Mouse (Mus musculus) neural tube, embryonic 13.5 days (tissue): Measurements from ENCODE around the gene Fam205a3. TPM values are rescaled to one million over a fixed set of nuclear protein-coding genes. Genes with fewer than 3 reads are reported as not detected.
"Not testable (repeated sequence)": the region's sequence is repeated elsewhere in the genome, so short reads cannot be mapped to it uniquely, and the experiment has no call there.

ENCODE experiments used
- ATAC-seq: fragments of 200-750 bp; cut with Nextera tagmentation; 2 replicates; pipeline ENCODE4 v1.8.0; 2017; ENCODE audit warnings: low read depth, mild to moderate bottlenecking, moderate TSS enrichment, moderate library complexity
- H3K27ac ChIP-seq: fragments of 300-500 bp; sonication (generic); replicated peaks from 2 replicates; pipeline ENCODE4 v1.5.1; 2015; ENCODE audit warnings: moderate library complexity, mild to moderate bottlenecking, inconsistent platforms
- H3K27me3 ChIP-seq: fragments of 300-500 bp; sonication (generic); 2 replicates; pipeline ENCODE4 v1.6.1; 2015; ENCODE audit warnings: mild to moderate bottlenecking, inconsistent platforms
- H3K36me3 ChIP-seq: fragments of 300-500 bp; sonication (generic); 2 replicates; pipeline ENCODE4 v1.6.1; 2015; ENCODE audit warnings: mild to moderate bottlenecking, inconsistent platforms
- H3K4me1 ChIP-seq: fragments of 300-500 bp; sonication (generic); replicated peaks from 2 replicates; pipeline ENCODE4 v1.6.1; 2015; ENCODE audit warnings: inconsistent platforms
- H3K4me2 ChIP-seq: fragments of 300-500 bp; sonication (generic); 2 replicates; pipeline ENCODE4 v1.6.1; 2015; ENCODE audit warnings: inconsistent platforms, mild to moderate bottlenecking, moderate library complexity
- H3K4me3 ChIP-seq: fragments of 300-500 bp; sonication (generic); 2 replicates; pipeline ENCODE4 v1.5.1; 2015; ENCODE audit warnings: mild to moderate bottlenecking, inconsistent platforms
- H3K9ac ChIP-seq: fragments of 300-500 bp; sonication (generic); 2 replicates; pipeline ENCODE4 v1.6.1; 2015; ENCODE audit warnings: moderate library complexity, mild to moderate bottlenecking, inconsistent platforms
- H3K9me3 ChIP-seq: fragments of 300-500 bp; sonication (generic); 2 replicates; pipeline ENCODE4 v1.6.1; 2016; ENCODE audit warnings: inconsistent platforms
- WGBS: fragments of 180-500 bp; shearing (Covaris S2); methylation state at CpG from one replicate; pipeline ENCODE4 v1.1.7; 2015; 5-methylcytosine and 5-hydroxymethylcytosine counted together
- polyA plus RNA-seq: library from polyadenylated mRNA; unstranded; fragments of >200 nt; fragmentation: Nextera tagmentation; extraction: Ambion mirVana; gene quantifications from 2 replicates; pipeline ENCODE4 v1.2.1, GENCODE M21; 2015

The Fam205a3 gene
- not detected in 2 replicates for polyA plus RNA-seq

- H3K27ac ChIP-seq, H3K9ac ChIP-seq, H3K36me3 ChIP-seq, H3K27me3 ChIP-seq, H3K9me3 ChIP-seq, ATAC-seq, H3K4me2 ChIP-seq, H3K4me1 ChIP-seq, H3K4me3 ChIP-seq: not testable (repeated sequence)
- WGBS = no CpG with 5 or more reads among the region's 1 CpGs
These were observed at the start of gene Fam205a3 for GRCm38 (mm10) chr4:42318034-42318433. Gene Fam205a3, plus strand, starts transcription at chr4:42318334.

GRCm38 (mm10) chr4:42293967-42294366, 24.2 kb upstream of the Fam205a3 start, which contains the start of gene Gm21953:
Gene Gm21953, plus strand, starts transcription at chr4:42294267.
- WGBS = no CpG with 5 or more reads among the region's 18 CpGs
- H3K9ac ChIP-seq, H3K27me3 ChIP-seq, H3K36me3 ChIP-seq, H3K4me2 ChIP-seq, H3K4me3 ChIP-seq, H3K27ac ChIP-seq, H3K9me3 ChIP-seq, H3K4me1 ChIP-seq, ATAC-seq: not testable (repeated sequence)

Other genes with a start within 250 kb of the Fam205a3 start
- not detected in 2 replicates for gene Gm3893, start 227.1 kb upstream of the Fam205a3 start, polyA plus RNA-seq
- not detected in 2 replicates for gene Gm13304, start 203.5 kb upstream of the Fam205a3 start, polyA plus RNA-seq
- gene Gm13306, start 164.9 kb upstream of the Fam205a3 start, polyA plus RNA-seq = 0.92 TPM in 1 of 2 replicates, not detected in the other
- gene Gm13305, start 149.7 kb upstream of the Fam205a3 start, polyA plus RNA-seq = not detected in 2 replicates
- gene Gm10600, start 77.7 kb upstream of the Fam205a3 start, polyA plus RNA-seq = not detected in 2 replicates
- gene Ccl21b, start 62.6 kb upstream of the Fam205a3 start, polyA plus RNA-seq = not detected in 2 replicates
- gene Gm21953, start 24.1 kb upstream of the Fam205a3 start, polyA plus RNA-seq = not detected in 2 replicates
- not detected in 2 replicates for gene Gm21586, start 121.0 kb downstream of the Fam205a3 start, polyA plus RNA-seq
- 0.18 TPM in 1 of 2 replicates, not detected in the other for gene Gm2163, start 148.4 kb downstream of the Fam205a3 start, polyA plus RNA-seq
- not detected in 2 replicates for gene Fam205a2, start 209.8 kb downstream of the Fam205a3 start, polyA plus RNA-seq